Mouse (Mus musculus): ENCODE data around the gene Mpg. TPM values are rescaled to one million over a fixed set of nuclear protein-coding genes. Genes with fewer than 3 reads are reported as not detected.

Mpg gene
- total RNA-seq, 2 experiments from 2014 or later, result 19.9 to 20.1 TPM

GRCm38 (mm10) chr11:32225222-32226104 lies 842 bp upstream of the Mpg start:
- intact Hi-C loops (cut with DNase I), result no loop called here
- DNase-seq (ENCODE audit: low spot score in 2 of 2), result no peak

- intact Hi-C loops (cut with DNase I), result no loop called here
- no peak for DNase-seq (ENCODE audit: low spot score in 2 of 2)
Measured at GRCm38 (mm10) chr11:32227041-32227440, 736 bp downstream of the Mpg start.

GRCm38 (mm10) chr11:32227555-32227954 lies 1.2 kb downstream of the Mpg start:
- intact Hi-C loops (cut with DNase I), result no loop called here
- no peak for DNase-seq (ENCODE audit: low spot score in 2 of 2)

GRCm38 (mm10) chr11:32228292-32228845 lies 2.1 kb downstream of the Mpg start:
- intact Hi-C loops (cut with DNase I), result no loop called here
- DNase-seq (ENCODE audit: low spot score in 2 of 2), result no peak

GRCm38 (mm10) chr11:32230220-32230619 lies 3.9 kb downstream of the Mpg start:
- DNase-seq (ENCODE audit: low spot score in 2 of 2), result peak in 1 of 2 experiments; percentile 54
- intact Hi-C loops (cut with DNase I), result no loop called here

GRCm38 (mm10) chr11:32231125-32231524 lies 4.8 kb downstream of the Mpg start:
- peak in 1 of 2 experiments; percentile 65 for DNase-seq (ENCODE audit: low spot score in 2 of 2)
- intact Hi-C loops (cut with DNase I), result no loop called here

GRCm38 (mm10) chr11:32232848-32233247 lies 6.5 kb downstream of the Mpg start:
- intact Hi-C loops (cut with DNase I), result no loop called here
- no peak for DNase-seq (ENCODE audit: low spot score in 2 of 2)

- DNase-seq (ENCODE audit: low spot score in 2 of 2), result no peak
- intact Hi-C loops (cut with DNase I), result no loop called here
Measured at GRCm38 (mm10) chr11:32233895-32234294, 7.6 kb downstream of the Mpg start.

- intact Hi-C loops (cut with DNase I), result no loop called here
Measured at GRCm38 (mm10) chr11:32234816-32235485, 8.6 kb downstream of the Mpg start.

GRCm38 (mm10) chr11:32235646-32236045 lies 9.3 kb downstream of the Mpg start:
- intact Hi-C loops (cut with DNase I), result no loop called here
- peak; percentile 62 to 63 for DNase-seq (ENCODE audit: low spot score in 2 of 2)

More at GRCm38 (mm10) chr11:32234816-32235485, 8.6 kb downstream of the Mpg start:
- no peak for DNase-seq (ENCODE audit: low spot score in 2 of 2)

- intact Hi-C loops (cut with DNase I), result no loop called here
- DNase-seq (ENCODE audit: low spot score in 2 of 2), result no peak
Measured at GRCm38 (mm10) chr11:32236132-32236531, 9.8 kb downstream of the Mpg start.

GRCm38 (mm10) chr11:32236712-32237410 lies 10.6 kb downstream of the Mpg start:
- intact Hi-C loops (cut with DNase I), result no loop called here
- no peak for DNase-seq (ENCODE audit: low spot score in 2 of 2)

GRCm38 (mm10) chr11:32237411-32237795 lies 11.1 kb downstream of the Mpg start:
- DNase-seq (ENCODE audit: low spot score in 2 of 2), result no peak
- intact Hi-C loops (cut with DNase I), result no loop called here

GRCm38 (mm10) chr11:32238093-32238860 lies 12.0 kb downstream of the Mpg start:
- DNase-seq (ENCODE audit: low spot score in 2 of 2), result peak; percentile 71 to 78
- intact Hi-C loops (cut with DNase I), result loop anchor here (1.0 to 2.0 kb wide), 2 partner anchors 21 to 55 kb away; no protein-coding TSS in a partner anchor

GRCm38 (mm10) chr11:32241391-32241790 lies 15.1 kb downstream of the Mpg start:
- no peak for DNase-seq (ENCODE audit: low spot score in 2 of 2)
- intact Hi-C loops (cut with DNase I), result no loop called here

GRCm38 (mm10) chr11:32242209-32242608 lies 15.9 kb downstream of the Mpg start:
- intact Hi-C loops (cut with DNase I), result no loop called here
- DNase-seq (ENCODE audit: low spot score in 2 of 2), result no peak

- peak in 1 of 2 experiments; percentile 66 for DNase-seq (ENCODE audit: low spot score in 2 of 2)
- intact Hi-C loops (cut with DNase I), result no loop called here
Measured at GRCm38 (mm10) chr11:32243205-32243955, 17.1 kb downstream of the Mpg start.

- DNase-seq (ENCODE audit: low spot score in 2 of 2), result no peak
- intact Hi-C loops (cut with DNase I), result no loop called here
Measured at GRCm38 (mm10) chr11:32244064-32244463, 17.8 kb downstream of the Mpg start.

Data from left cerebral cortex, postnatal 36 days (tissue).